In the genomic region with DNA sequence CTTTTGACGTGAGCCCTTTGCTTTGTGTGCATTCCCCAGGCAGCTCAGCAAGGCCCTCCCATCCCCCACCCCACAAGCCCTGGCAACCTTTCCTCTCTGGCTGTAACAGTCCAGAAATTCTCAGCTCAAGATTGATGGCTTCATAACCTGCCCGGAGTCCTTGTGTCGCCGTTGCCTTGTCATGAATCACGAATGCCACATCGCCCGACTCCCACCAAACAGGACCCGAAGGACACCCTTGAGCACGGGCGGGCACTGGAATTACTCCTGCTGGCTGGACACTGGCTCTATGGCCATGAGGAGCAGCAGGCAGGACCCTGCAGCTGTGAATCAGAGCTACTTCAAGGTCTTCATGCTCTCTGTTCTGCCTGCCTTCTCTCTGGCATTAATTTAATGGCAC, we compare ENCODE assay signal across 17 mouse cellular contexts.
DNase-seq lines count a peak whose midpoint lies in the region; ATAC-seq lines count a peak whose summit lies in the region.
"Had no signal": no experiment of that assay in that cellular context is flagged by ENCODE, and none has a peak within 500 bp of the region (broad histone marks: within the 10 kb centered on the region; RNA-seq: fewer than 3 reads in every experiment).

No protein-coding gene starts in this region.

- H3K4me3 ChIP-seq in forebrain, embryonic 10.5 days: no peak overlapping the region
- no peak overlapping the region for H3K4me3 ChIP-seq in forebrain, embryonic 11.5 days (ENCODE audit: low read depth, low read length)
- no peak overlapping the region for H3K4me3 ChIP-seq in limb, embryonic 10.5 days
- H3K4me3 ChIP-seq: embryonic facial prominence, embryonic 15.5 days; hindbrain, embryonic 15.5 days; limb, embryonic 12.5 days had no signal

- H3K36me3 ChIP-seq in forebrain, embryonic 10.5 days (replicated peaks): no peaks in the 10 kb centered on the region
- H3K36me3 ChIP-seq in forebrain, embryonic 11.5 days (ENCODE audit: control insufficient read depth, insufficient read depth, low read length): no peaks in the 10 kb centered on the region
- H3K36me3 ChIP-seq in limb, embryonic 10.5 days: no peaks in the 10 kb centered on the region
- H3K36me3 ChIP-seq: embryonic facial prominence, embryonic 15.5 days; hindbrain, embryonic 15.5 days; limb, embryonic 12.5 days had no signal

- H3K4me1 ChIP-seq in forebrain, embryonic 10.5 days: peaks cover 23% of the 10 kb centered on the region
- H3K4me1 ChIP-seq in forebrain, embryonic 11.5 days (replicated peaks; ENCODE audit: control insufficient read depth, insufficient read depth, low read length): no peaks in the 10 kb centered on the region; the same call in 1 of the 2 replicates
- H3K4me1 ChIP-seq in limb, embryonic 10.5 days: peaks cover 31% of the 10 kb centered on the region
- H3K4me1 ChIP-seq: embryonic facial prominence, embryonic 15.5 days had no signal

- H3K9me3 ChIP-seq in forebrain, embryonic 10.5 days: no peaks in the 10 kb centered on the region
- no peaks in the 10 kb centered on the region for H3K9me3 ChIP-seq in forebrain, embryonic 11.5 days (ENCODE audit: control insufficient read depth, low read length)
- H3K9me3 ChIP-seq in limb, embryonic 10.5 days (replicated peaks): no peaks in the 10 kb centered on the region
- H3K9me3 ChIP-seq: embryonic facial prominence, embryonic 15.5 days; hindbrain, embryonic 15.5 days; limb, embryonic 12.5 days had no signal

- no peak overlapping the region for H3K9ac ChIP-seq in forebrain, embryonic 11.5 days (ENCODE audit: low read length)
- H3K9ac ChIP-seq: embryonic facial prominence, embryonic 15.5 days; hindbrain, embryonic 15.5 days; limb, embryonic 12.5 days; lung, embryonic 14.5 days had no signal

- H3K4me2 ChIP-seq in forebrain, embryonic 11.5 days (ENCODE audit: low read depth, low read length, severe bottlenecking): no peak overlapping the region
- H3K4me2 ChIP-seq: embryonic facial prominence, embryonic 15.5 days; heart, embryonic 11.5 days; hindbrain, embryonic 15.5 days; limb, embryonic 12.5 days; lung, embryonic 14.5 days had no signal

- H3K27ac ChIP-seq in forebrain, embryonic 10.5 days: peak overlapping the region; percentile 44; the same call in 1 of the 2 replicates
- H3K27ac ChIP-seq in forebrain, embryonic 11.5 days (ENCODE audit: low read depth, low read length): no peak overlapping the region
- peak overlapping the region; percentile 46 for H3K27ac ChIP-seq in limb, embryonic 10.5 days
- H3K27ac ChIP-seq: embryonic facial prominence, embryonic 15.5 days; hindbrain, embryonic 15.5 days; limb, embryonic 12.5 days; stomach, postnatal 0 days had no signal

- ATAC-seq in forebrain, embryonic 11.5 days (replicated peaks; ENCODE audit: low FRiP score): no peak
- no peak for ATAC-seq in megakaryocyte-erythroid progenitor cell, adult 5-6 weeks (replicated peaks; ENCODE audit: low FRiP score, low TSS enrichment, poor library complexity, severe bottlenecking)
- ATAC-seq: activated CD4-positive, CD25-positive, alpha-beta regulatory T cell, adult 4 months had no signal

- H3K27me3 ChIP-seq in forebrain, embryonic 10.5 days (ENCODE audit: poor library complexity, severe bottlenecking): no peaks in the 10 kb centered on the region; the same call in 1 of the 2 replicates
- H3K27me3 ChIP-seq in forebrain, embryonic 11.5 days (ENCODE audit: control insufficient read depth, insufficient read depth, low read length): no peaks in the 10 kb centered on the region
- H3K27me3 ChIP-seq in limb, embryonic 10.5 days (ENCODE audit: low read depth, poor library complexity, severe bottlenecking): no peaks in the 10 kb centered on the region
- H3K27me3 ChIP-seq: embryonic facial prominence, embryonic 15.5 days; hindbrain, embryonic 15.5 days; limb, embryonic 12.5 days had no signal

- WGBS in forebrain, embryonic 10.5 days: 82% methylated on average over 10 of the region's 10 CpGs
- 81% methylated on average over 10 of the region's 10 CpGs for WGBS in forebrain, embryonic 11.5 days
- WGBS in limb, embryonic 10.5 days: 57% methylated on average over 10 of the region's 10 CpGs

- no peak for DNase-seq in forebrain, embryonic 10.5 days (ENCODE audit: extremely low spot score, low spot score)
- DNase-seq in forebrain, embryonic 11.5 days (ENCODE audit: low spot score): no peak
- DNase-seq in adrenal gland, adult (ENCODE audit: inconsistent age in 2 of 2, low spot score in 1 of 2): peak; percentile 94 to 95
- DNase-seq in embryo, embryonic 10.5 days (ENCODE audit: low spot score): peak; percentile 42
- peak; percentile 60 for DNase-seq in limb, embryonic 10.5 days (ENCODE audit: low spot score)
- no peak for DNase-seq in spleen, postnatal 36 days (ENCODE audit: low spot score in 2 of 2)
- DNase-seq in cerebellum, postnatal 4 days (ENCODE audit: low spot score in 2 of 2): no peak
- DNase-seq: cerebellum, adult 11-12 months; lung, embryonic 14.5 days; right cerebral cortex, postnatal 14 days had no signal

Comparison
In these comparisons a context has a peak if more than half of its experiments do, and no peak if none do; other contexts are left out.
1. DNase-seq: peak in adrenal gland, adult (2 of 2), embryo, embryonic 10.5 days (single experiment) and limb, embryonic 10.5 days (single experiment); none in forebrain, embryonic 10.5 days (single experiment), forebrain, embryonic 11.5 days (single experiment), spleen, postnatal 36 days (0 of 2) and cerebellum, postnatal 4 days (0 of 2).